Mouse (Mus musculus) C2C12 (cell line): Measurements from ENCODE around the gene Taf9b.

Source experiments
- CTCF ChIP-seq: IDR thresholded peaks from one replicate; pipeline ENCODE4 v1.5.1; 2011; ENCODE audit not compliant: control insufficient read depth, insufficient read depth, insufficient read length
- MAX ChIP-seq: IDR thresholded peaks from one replicate; pipeline ENCODE4 v1.6.1; 2011; ENCODE audit warnings: mild to moderate bottlenecking, control low read depth
- MYOG ChIP-seq: IDR thresholded peaks from one replicate; pipeline ENCODE4 v1.6.1; 2011; ENCODE audit not compliant: control insufficient read depth, insufficient read length; ENCODE audit errors: extremely low read depth

DNA sequence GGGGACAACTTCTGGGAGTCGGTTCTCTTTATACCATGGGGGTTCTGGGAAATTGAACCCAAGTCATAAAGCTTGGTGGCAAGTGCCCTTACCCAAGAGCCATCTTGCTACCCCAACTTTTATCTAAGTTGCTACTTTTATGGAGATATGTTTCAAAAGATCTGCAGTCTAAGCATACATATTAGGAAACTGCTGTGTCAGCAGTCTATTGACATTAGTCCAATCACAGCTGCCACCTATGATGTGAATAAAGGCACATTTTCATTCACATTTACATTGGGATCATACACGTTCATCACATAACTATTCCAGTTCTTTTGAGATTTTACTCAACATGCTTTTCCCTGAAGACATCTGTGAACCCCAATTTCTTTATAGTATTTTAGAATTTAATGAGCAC lies 11.9 kb downstream of the Taf9b start:
- TF ChIP-seq CTCF (no peak), MAX (no peak), MYOG (no peak)
